Mouse (Mus musculus) 3T3-L1 (cell line): ENCODE measurements at regions not wholly inside any gene's neighbourhood (a gene's known extent, or its start where the extent isn't known, plus 50 kb on each side); places are given as distances from the start of the nearest gene placed in this dataset.

Experiments used
- DNase-seq: peaks from one replicate; pipeline ENCODE4 v3.0.0-alpha.2; 2015; ENCODE audit warnings: low read depth, low spot score

DNA sequence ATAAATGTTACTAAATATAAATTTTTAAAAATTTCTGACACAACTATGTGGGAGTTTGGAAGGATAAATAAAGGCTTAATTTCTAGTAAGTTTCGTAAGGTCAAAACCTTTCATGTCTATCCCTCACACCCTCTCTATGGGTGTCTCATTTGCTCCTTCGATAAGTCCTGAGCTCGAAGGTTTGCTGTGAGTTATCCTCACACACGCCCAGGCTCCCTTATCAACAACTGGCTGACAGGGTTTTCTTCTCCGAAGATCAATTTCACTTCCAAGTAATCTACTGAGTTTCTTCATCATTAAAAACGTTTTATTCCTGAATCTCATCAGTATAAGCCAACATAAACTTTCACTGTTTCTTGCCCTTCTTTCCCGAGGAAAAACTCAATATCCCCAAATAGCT is 416.0 kb upstream of the Nudt12 start:
- DNase-seq, result no peak

DNA sequence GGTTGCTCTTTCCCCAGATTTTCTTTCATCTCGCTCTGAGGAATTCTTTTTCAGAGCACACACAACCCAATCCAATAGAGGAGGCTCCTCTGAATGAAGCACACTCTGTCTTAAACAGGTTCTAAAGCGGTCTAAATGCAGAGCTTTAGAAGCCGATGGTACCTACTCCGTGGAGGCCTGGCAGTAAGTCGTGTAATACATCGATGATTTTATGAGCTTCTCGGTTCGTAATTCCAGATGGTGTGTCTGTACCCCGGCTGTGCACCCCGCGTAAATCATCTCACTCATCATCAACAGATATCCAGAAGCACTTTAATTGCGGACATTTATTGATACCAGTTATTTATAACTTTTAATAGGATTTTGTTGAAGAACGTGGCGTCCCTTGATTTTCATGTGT is 408.3 kb upstream of the Nudt12 start:
- DNase-seq, result no peak

DNA sequence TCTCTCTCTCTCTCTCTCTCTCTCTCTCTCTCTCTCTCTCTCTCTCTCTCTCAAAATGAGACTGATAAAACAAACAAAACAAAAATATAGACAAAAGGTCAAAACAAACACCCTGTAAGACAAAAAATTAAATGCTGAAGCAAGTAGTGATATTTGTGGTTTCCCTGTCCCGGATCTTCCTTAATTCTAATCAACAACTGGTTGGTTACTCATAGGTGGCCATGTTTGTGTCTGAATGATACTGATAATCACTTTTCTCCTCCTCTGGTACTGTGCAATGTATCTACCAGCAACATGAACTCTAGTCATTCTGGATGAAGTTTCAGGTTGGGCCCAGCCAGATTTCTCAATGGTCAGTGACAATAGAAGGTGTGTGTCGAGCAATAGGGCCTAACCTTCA is 396.1 kb upstream of the Nudt12 start:
- DNase-seq, result no peak

DNA sequence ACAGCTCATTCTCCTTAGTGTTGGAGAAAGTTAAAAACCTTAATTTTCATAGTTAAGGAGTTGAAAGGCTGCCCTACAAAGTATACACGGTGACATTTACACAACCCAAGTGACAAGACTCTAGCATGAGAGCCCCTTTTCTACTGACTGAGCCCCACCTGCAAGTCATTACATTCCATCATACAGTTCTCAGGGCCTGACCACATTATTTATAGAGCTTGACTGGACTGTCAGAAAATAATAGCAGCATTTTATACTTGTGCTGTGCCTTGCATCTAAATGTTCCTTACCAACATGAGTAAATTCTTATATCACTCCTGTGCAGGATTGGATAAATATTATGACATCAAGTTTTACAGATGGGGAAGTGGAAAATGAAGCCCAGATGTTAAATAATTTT is 391.4 kb upstream of the Nudt12 start:
- DNase-seq, result no peak

DNA sequence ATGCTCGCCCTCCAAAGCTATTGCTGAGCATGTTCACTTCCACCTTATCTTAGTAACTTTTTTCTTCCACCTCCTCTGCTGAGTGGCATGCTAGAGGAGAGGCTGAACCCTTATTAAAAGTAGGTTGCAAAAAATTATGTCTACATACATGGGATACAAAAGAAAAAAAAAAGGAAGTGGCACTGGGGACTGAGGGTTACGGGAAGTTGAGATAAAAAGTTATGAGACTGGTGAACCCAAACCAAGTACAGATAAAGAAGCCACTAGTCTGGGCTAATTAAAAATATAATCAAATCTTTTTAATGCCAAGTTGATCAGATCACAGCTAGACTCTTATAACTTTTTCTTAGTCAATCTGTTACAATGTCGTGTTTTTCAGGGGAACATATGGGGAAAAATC is 384.2 kb upstream of the Nudt12 start:
- no peak for DNase-seq

DNA sequence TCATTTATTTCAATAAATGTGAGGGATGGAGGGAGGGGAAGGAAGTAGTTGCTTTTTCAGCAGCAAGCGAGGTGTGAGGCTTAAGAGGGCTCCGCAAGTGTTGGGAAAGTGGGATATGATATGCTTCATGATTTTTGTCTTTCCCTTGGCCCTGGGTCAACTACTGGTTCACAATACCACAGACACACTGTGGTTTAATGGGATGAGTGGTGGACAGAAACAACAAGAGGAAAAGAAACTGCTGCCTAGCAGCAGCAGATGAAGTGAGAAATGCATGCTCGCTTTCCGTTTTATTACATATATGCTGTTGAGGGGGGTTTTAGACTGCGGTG is 369.9 kb upstream of the Nudt12 start:
- no peak for DNase-seq

DNA sequence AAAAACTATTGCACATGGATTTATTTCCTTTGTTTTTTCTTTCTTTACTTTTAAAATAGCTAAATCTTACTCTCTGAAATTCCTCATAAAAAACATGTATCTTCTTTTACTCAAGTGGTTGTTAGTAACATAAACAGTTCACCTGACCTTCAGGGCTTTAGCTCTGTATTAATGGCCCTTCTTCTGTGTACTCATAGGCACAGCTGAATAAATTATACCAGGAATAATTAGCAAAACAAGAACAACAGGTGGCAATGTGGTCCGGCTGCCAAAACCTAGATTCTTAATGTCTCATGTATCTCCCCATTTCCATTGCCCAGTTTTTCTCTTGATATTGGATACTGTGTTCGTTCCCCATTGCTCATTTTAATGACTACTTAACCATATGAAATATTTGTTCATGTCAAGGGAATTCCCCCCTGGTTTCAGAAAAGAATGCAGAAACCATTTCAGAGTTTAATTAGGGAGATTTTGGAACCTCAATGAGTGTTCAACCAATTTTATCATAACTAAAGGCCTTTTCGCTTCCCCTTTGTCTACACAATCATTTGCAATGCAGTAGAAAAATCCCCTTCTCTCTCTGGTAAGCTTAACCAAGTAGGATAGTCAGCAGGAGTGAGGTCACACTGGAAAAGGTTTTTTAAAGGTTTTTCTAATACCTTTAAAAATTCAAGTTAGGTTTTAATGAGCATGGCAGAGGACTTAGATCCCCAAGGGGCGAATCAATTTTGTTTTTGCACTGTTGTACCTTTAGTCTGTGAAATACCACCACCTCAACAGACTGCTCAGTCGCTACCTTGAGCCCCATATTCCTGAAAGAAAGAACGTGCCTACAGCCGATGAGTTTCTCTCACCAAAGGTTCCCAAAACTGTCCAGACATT is 369.3 kb upstream of the Nudt12 start:
- no peak for DNase-seq

DNA sequence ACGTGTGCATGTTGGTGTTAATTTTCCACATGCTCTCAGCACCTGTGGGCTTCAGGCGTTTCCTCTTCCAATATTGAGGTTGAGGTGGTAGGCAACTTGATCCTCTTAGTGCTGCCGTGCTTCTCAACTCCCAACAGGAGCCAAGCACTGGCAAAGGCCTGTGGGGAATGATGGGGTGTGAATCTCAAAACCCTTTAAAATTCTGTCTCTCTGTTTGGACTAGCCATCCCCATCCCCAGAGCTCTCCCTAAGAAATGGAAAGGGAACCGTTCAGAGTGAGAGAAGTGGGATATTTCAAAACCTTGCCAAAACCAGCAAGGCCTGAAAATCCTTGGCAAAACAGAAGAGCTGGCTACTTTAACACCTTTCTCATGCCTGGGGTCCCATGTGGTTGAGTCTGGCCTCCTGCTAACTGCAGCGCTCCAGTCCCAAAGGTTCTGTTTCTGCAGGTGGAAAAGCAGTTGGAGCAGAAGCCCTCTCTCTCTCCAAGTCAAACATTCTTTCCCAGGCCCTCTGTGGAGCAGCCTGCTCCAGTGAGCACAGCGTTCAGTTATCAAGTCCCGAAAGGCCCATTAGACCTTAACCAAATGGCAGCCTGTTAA is 360.4 kb upstream of the Nudt12 start:
- DNase-seq, result no peak

DNA sequence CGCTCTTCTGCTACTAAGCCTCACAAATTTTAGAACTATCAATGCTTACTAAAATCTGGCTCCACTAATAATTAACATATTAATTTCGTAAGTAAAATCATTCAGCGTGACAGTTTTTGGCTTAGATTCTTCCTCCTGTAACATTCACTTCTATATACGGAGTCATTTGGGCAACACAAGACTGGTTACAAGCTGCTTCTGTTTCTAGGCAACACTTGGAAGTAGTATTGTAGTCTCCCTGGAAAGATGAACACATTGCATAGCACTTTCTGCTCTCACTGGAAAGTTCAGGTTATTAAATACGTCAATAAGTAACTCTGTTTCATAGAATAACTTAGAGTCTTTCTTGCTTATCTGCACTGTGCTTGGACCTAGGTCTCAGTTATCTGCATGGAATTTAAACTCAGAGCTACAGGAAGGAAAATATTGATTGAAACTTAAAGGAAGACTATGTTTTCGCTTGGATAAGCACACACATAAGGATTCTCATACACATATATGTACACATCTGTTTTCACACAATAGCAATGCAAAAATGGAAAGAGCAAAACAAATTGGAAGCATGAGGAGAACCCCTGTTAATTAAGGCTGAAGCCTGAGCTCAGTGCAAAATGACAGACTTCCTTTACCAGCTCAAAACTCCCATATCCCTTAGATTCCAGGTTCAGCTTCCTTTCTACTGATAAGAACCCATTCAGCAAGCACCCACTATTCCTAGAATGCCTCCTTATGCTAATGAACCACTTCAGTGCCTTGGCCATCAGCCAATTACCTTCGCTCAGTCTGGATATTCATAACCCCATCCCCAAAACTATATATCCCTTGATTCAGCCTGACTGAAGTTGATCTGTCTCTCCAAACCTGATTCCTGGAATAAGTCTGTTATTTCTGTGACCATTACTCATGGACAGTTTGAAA is 356.7 kb upstream of the Nudt12 start:
- no peak for DNase-seq

DNA sequence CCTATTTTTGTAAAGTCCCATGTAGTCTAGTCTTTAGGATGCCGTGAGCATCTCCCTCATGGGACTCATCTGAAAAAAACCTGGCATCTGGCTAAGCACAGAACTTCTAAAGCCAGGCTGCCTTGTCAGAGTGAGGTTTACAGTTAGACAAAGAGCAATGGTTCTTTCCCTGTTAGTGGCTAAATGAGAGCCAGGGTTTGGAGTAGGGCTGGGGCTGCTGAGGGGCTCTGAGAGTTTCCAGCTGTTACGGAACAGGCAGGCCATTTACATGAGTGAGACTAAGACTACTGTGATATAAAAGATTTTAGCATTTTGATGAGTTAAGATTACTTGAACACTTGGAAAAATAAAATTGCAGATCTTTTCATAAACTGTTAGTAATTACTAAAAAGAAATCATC is 352.2 kb upstream of the Nudt12 start:
- DNase-seq, result no peak

DNA sequence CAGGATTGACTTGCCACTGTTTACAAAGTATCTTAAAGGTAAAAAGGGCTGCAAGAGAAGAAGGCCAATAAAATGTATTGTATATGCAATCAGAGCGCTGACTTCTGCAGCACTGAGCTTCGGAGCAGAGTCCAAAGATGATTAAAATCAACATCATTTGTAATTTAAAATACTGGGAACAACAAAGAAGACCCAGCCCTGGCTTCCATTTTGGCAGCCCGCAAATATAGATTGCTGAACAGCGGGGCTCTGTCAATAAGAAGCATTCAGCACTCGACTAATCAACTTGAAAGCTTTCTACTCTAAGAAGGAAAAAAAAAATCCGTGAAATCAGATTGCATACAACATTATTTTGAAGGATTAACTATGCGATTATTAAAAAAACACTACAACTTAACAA is 348.9 kb upstream of the Nudt12 start:
- DNase-seq, result no peak

DNA sequence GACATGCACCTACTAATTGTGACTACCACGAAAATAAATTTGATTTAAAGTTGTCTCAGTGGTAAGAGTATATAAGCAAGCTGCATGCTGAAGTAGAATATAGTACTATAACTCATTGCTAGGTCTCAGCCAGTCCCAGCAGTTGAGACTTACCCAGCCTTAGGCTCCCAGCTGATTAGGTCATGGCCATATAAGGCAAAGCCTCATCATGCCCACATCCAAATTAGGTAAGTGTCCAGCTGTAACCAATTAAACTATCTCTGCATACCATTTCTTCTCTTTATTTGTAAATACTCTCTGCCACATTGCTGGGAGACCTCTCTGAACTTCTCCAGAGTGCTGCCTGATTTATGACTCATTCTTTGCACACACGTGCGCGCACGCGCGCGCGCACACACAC is 347.9 kb upstream of the Nudt12 start:
- no peak for DNase-seq

DNA sequence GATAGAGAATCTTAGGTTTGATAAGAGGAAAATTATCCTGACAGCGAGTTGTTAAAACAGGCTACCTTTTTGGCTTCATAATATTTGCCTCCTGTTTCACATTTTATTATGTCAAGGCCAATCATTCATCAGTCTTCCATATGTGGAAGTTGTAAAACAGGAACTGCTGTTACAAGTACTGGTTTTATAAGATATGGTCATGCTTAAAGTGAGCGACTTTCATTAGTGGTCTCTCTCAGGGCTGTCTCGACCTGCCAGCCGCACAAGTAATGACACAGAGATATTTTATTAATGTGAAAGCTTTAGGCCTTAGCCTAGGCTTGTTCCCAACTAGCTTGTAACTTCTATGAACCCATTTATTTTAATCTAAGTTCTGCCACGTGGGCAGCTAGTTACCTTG is 346.3 kb upstream of the Nudt12 start:
- DNase-seq, result no peak

DNA sequence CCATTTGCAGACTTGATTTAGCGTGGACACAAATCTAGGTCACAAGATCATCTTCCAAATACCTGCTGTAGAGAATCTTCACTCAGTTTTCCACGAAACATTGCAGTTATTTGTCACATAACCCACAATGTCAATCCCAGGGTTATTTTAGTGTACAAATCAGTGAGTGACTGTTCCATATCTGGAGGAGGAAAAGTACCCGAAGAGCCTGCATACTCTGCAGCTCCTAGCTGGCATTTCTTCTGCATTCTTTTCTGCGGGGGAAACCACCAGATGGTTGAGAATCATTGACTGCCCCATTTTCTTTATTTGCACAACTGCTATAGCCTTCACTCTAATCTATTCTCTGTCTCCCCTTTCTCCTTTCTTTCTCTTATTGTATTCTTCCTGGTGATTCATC is 332.4 kb upstream of the Nudt12 start:
- DNase-seq, result no peak

DNA sequence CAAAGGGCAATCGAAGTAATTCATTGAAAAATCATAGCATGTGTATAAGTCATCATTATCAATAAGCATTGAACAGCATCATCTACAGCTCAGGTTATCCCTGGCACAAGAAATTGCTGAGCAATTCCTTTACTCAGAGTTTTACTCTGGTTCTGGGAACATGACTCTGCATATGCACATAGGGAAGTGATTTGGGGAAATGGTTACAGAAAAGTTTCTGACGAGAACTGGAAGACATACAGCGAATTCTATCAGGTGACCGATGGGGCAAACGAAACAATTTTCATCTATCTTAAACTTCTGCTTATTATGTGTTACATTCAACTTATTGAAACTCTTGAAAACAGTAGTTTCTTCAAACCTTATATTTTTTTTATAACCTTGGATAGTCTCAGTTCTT is 284.8 kb upstream of the Nudt12 start:
- no peak for DNase-seq

DNA sequence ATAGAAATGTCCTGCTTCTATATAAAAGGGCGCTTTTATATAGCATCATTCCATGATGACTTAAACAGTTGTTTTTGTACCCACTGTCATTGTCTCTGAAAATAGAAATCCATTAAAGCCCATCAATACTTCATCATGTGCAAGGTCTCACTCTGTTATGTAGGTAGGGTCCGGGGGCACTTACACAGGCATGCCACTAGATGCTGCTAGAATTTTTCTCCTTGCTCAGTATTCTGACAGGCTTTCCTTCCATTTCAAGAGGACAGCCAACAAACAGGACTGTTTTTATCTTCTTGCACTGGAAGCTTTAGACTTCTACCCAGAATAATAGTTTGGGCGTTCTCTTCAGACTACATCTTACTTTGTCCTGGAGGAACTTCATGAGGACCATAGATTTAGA is 268.2 kb upstream of the Nudt12 start:
- DNase-seq, result peak; percentile 52

DNA sequence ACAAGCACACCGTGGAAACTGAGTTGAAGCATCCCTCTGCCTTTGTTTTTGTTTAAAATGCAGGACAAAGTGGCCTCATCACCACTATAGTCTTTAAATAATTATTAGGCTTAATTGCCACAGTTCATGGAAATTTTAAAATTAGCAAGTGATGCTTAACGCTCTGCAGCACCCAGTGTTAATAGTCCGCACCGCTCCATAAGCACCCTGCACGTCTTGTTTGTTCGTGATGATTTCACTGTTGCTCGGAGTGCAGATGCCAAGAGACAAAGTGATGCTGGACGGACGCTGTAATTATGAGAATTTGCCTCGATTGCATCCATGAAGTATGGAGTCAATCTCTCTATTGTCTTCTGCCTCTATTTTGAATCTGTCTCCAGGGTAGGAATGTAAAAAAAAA is 266.6 kb upstream of the Nudt12 start:
- no peak for DNase-seq

DNA sequence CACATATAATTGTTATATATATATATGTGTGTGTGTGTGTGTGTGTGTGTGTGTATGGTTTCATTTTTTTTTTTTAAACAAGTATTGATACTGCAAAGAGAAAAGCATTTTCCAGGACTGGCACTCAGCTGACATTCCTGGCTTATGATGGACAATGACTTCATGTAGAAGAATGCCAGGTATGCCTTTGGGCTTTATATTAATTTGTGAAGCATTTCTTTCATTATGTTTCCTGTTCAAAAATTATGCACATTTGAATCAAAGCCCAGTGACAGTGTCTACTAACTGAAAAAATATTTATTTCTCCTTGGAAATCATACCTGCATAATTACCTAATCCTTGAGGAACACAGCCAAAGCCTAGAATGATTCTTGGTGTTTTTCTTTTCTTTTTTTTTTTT is 256.4 kb upstream of the Nudt12 start:
- DNase-seq, result peak; percentile 60

DNA sequence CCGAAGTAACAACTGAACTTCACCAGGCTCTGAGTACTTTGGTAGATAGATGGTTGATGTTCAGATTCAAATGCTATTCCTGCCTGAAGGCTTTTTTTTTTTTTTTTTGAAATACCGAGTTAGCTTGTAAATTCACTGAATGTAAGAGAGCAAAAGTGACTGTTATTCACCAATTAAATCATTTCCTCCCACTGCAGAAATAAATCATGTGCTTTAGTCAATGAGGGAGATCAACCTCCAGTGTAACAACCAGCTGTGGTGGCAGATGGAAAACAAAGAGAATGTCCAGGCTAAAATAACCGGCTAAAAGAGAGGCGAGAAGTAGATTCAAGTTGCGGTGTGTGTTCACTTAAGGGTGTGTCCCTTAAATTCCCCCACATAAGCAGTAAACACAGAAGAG is 235.8 kb upstream of the Nudt12 start:
- no peak for DNase-seq

DNA sequence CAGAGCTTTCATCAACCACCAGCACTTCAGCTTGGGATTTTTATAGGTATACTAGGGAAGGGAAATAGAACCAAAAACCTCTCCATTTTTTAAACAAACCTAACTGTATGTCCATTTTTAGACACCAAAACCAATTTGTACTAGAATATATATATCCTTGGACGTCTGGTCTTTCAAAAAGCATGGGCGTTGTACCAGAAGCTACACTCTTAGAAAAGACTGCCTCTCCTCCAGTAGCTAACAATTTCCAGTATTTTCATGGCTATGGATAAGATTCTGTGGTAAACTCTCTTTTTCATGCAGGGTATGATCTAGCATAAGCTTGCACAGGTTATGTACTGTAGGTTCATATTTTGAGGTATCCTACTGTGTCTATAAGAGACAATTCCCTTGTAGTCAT is 219.1 kb upstream of the Nudt12 start:
- no peak for DNase-seq
